Mouse (Mus musculus): Measurements from ENCODE around the gene Timp3.

GRCm38 (mm10) chr10:86279579-86280168, 20.5 kb upstream of the Timp3 start:
- TF ChIP-seq MAX (IDR thresholded peaks at IDR 0.05; ENCODE audit: low read length) (no peak), POLR2A (IDR thresholded peaks at IDR 0.05; ENCODE audit: control insufficient read depth in 1 of 2, insufficient read depth in 1 of 2, low read depth in 1 of 2, low read length in 2 of 2, poor library complexity in 1 of 2) (no peak), USF1 (IDR thresholded peaks at IDR 0.05; ENCODE audit: low read depth, low read length) (no peak), TAL1 (IDR thresholded peaks at IDR 0.05; ENCODE audit: low read length) (no peak)

All from MEL (cell line).